Mouse (Mus musculus): ENCODE measurements around the gene Frmd4a. TPM values are rescaled to one million over a fixed set of nuclear protein-coding genes. Genes with fewer than 3 reads are reported as not detected.
A peak's percentile ranks its signal among the peaks of the same experiment; 100 is the strongest.

Gene Frmd4a
- polyA plus RNA-seq, 1 experiment from 2014 or later, result 16.7 TPM

DNA sequence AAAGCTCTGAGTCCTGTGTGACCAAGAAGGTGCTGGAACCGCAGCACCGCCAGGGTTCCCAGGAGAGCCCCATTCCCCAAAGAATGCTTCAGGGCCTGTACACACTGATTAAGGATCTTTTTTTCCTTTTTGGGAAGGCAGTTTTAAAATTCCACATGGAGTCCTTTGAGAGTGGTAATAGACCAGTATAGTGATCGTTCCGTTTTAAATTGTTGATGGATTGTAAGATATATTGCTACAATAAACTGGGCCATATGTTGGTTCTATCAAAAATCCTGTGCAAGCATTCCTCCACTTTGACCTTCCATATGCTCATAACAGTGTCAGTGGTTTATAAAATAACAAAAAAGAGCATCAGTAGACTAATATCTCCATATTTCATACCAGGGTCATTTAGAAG lies 424.3 kb downstream of the Frmd4a start:
- Histone ChIP-seq H3K9ac (no peak overlapping the region), H3K27ac (no peak overlapping the region)
- 76% methylated on average over 4 of the region's 4 CpGs for whole genome bisulfite sequencing (ENCODE audit: insufficient replicate concordance)

DNA sequence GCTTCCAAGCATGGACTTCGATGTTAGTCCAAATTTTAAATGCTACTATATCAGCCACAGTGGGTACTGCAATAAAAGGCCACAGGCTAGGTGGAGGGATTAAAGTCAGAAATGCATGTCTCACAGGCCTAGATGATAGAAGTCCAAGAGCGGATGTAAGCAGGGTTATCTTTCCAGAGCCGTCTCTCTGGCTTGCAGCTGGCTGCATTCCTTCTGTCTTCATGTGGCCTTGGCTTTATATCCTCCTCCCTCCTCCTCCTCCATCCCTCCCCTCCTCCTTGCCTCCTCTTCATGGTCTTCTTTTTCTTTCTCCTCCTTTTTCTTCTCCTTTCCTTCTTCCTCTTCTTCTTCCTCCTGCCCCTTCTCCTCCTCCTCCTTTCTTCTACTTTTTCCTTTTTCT lies 427.2 kb downstream of the Frmd4a start:
- WGBS (ENCODE audit: insufficient replicate concordance), result 65% methylated on average over 3 of the region's 3 CpGs
- H3K4me2 ChIP-seq, result no peak overlapping the region
- peaks cover 1% of the 10 kb centered on the region for H3K27me3 ChIP-seq (replicated peaks)
- H3K4me1 ChIP-seq, result no peaks in the 10 kb centered on the region
- H3K4me3 ChIP-seq, result no peak overlapping the region
- no peak overlapping the region for H3K27ac ChIP-seq
- no peak overlapping the region for H3K9ac ChIP-seq
- no peak for ATAC-seq
- no peaks in the 10 kb centered on the region for H3K36me3 ChIP-seq
- no peaks in the 10 kb centered on the region for H3K9me3 ChIP-seq (replicated peaks)

More for the DNA sequence above, 424.3 kb downstream of the Frmd4a start:
- H3K4me2 ChIP-seq, result no peak overlapping the region
- no peaks in the 10 kb centered on the region for H3K9me3 ChIP-seq (replicated peaks)
- H3K4me1 ChIP-seq, result no peaks in the 10 kb centered on the region
- no peaks in the 10 kb centered on the region for H3K36me3 ChIP-seq
- ATAC-seq, result no peak
- no peak overlapping the region for H3K4me3 ChIP-seq
- peaks cover 13% of the 10 kb centered on the region; the same call in 1 of the 2 replicates for H3K27me3 ChIP-seq (replicated peaks)

DNA sequence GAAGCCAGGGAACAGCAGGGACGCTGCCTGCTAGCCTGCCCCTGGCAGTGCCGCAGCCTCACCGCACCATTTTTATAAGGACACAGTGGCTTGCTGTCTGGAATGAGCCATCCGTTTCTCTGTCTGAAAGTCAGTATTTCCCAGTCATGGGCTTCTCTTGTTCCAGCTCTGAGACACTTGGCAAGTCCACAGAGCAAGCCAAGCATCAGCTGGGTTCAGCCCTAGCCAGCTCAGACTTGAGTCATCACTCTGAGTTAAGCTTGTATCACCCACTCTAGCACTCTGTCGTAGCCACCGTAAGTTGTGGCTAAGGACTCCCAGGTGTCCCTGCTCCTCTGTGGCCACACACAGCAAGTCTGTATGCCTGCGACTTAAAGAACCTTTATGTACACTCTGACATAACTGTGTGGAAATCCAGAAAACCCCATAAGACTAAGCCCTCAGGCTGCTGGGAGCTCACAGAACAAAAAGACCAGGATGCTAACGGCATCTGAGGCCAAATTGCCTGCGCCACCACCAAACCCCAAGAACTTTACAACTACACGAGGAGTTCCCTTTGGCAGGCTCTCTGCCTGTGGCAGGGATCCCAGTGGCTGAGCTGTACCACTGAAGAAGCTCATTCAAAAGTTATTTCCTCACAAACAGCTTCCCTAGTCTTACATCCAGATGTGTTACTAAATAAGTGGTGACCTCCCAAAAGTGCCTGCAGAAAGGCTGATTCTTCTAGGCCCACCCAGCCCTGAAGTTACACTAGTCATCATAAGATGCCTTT lies 428.3 kb downstream of the Frmd4a start:
- 74% methylated on average over 10 of the region's 10 CpGs for WGBS (ENCODE audit: insufficient replicate concordance)
- ATAC-seq, result no peak
- Histone ChIP-seq H3K9me3 (replicated peaks) (no peaks in the 10 kb centered on the region), H3K36me3 (no peaks in the 10 kb centered on the region), H3K9ac (no peak overlapping the region), H3K4me1 (no peaks in the 10 kb centered on the region), H3K27ac (no peak overlapping the region), H3K27me3 (replicated peaks) (peaks cover 6% of the 10 kb centered on the region), H3K4me2 (no peak overlapping the region), H3K4me3 (no peak overlapping the region)

DNA sequence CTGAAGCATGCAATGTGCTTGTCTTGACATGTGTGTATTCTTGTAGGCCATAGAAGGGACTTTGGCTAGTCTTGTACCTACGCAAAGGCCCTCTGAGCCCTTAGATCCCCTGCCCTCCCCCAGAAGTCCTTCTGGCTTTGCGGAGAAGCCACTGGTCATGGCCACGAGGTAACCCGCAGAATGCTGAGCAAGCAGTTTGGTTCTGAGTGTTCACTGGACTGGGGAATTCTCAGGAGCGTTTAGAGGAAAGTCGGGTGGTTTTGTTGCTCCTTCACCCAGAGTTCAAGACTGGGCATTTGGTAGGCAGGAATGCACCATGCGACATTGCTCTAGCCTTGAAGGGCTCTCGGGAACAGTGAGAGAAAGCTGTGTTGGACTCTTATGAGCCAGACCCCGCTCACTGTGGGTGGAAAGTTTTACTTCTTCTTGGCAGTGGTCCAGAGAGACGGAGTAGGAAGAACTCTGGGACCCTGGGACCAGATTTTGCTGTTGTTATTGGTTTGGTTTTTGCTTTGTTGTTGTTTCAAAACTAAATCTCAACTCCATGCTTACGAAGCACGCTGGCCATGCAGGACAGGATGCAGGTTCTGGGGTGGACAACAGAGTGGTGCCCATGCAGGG lies 432.5 kb downstream of the Frmd4a start:
- no peak for ATAC-seq
- WGBS (ENCODE audit: insufficient replicate concordance), result 66% methylated on average over 12 of the region's 12 CpGs
- Histone ChIP-seq H3K9ac (no peak overlapping the region), H3K4me1 (no peaks in the 10 kb centered on the region), H3K27me3 (replicated peaks) (peaks cover 6% of the 10 kb centered on the region), H3K27ac (no peak overlapping the region), H3K4me3 (no peak overlapping the region), H3K9me3 (replicated peaks) (no peaks in the 10 kb centered on the region), H3K36me3 (no peaks in the 10 kb centered on the region), H3K4me2 (no peak overlapping the region)

DNA sequence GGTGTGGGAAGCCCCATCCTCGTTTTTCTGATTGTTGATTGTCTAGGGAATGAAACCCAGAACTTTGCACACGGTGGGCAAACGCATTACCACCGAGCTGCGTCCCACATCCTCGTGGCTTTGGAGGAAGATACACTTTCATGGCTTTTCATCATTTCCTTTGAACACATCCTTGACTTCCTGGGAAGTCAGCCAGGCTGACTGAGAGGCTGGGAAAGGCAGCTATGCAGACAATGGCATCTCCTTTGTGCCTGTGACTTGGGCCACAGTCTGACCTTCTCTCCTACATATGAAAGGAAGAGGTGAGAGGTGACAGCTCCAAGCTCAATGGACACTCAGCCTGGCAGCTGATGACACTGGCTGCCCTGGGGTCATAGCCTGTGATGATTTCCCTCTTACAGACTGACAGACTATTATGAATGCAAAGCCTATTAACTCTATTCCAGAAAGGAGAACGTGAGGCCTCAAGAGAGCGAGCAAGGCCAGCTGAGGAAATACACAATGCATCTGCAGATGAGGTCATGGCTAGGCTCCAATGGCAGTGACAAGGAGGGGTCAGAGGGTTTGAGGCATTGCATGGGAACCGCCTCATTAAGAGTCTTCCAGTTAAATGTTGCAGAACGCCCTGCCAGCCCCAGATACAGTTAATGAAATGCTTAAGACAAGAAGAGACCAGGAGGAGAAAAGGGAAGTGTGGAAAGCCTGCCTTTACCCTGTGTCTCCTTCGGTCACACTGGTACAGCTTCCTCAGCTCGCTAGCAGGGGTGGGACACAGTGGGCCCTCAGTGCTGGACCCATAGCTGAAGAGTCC lies 435.3 kb downstream of the Frmd4a start:
- H3K4me3 ChIP-seq, result no peak overlapping the region
- H3K9me3 ChIP-seq (replicated peaks), result no peaks in the 10 kb centered on the region
- no peak overlapping the region for H3K27ac ChIP-seq
- peaks cover 6% of the 10 kb centered on the region for H3K27me3 ChIP-seq (replicated peaks)
- H3K36me3 ChIP-seq, result no peaks in the 10 kb centered on the region
- peaks cover 8% of the 10 kb centered on the region; the same call in 1 of the 2 replicates for H3K4me1 ChIP-seq
- no peak overlapping the region for H3K4me2 ChIP-seq
- no peak for ATAC-seq
- H3K9ac ChIP-seq, result no peak overlapping the region
- 40% methylated on average over 12 of the region's 12 CpGs for WGBS (ENCODE audit: insufficient replicate concordance)

DNA sequence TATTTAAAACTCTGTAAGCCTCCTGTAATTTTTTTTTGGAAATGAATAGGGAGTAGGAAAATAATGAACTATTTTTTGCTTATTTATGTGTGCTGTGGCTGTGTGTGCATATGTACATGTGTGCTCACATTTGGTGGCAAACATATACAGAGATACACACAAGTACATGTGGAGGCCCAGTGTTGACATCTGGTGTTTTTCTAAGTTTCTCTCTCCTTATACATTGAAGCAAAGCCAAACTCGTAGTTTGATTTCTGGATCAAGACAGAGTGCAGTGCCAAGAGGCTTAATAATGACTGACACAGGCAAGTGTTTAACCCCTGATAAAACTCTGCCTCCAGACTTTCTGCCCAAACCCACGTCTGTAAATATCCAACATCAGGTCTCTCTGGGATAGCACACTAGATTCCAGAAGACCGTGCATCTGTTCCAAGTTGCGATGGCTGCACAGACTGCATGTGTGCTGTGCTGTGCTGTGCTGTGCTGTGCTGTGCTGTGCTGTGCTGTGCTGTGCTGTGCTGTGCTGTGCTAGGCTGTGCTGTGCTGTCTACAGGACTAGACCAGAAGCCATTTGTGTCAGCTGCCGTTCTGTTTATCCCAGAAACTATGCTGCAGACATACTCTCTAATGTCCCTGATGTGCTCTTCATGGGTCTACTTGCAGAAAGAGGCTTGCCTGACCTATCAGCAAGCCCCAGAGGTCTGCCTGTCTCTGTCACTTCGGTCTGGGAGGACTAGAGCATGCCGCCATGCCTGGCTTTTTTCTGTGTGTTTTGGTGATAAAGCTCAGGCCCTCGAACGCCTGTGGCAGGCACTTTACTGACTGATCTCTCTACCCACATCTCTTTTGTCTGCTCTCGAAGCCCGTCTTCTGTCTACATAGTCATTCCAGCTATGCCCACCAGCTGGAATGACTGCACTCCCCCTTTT lies 437.8 kb downstream of the Frmd4a start:
- Histone ChIP-seq H3K9me3 (replicated peaks) (no peaks in the 10 kb centered on the region), H3K4me2 (no peak overlapping the region), H3K9ac (no peak overlapping the region), H3K4me1 (peaks cover 8% of the 10 kb centered on the region; the same call in 1 of the 2 replicates), H3K36me3 (no peaks in the 10 kb centered on the region), H3K4me3 (no peak overlapping the region), H3K27me3 (replicated peaks) (no peaks in the 10 kb centered on the region), H3K27ac (no peak overlapping the region)
- 28% methylated on average over 11 of the region's 11 CpGs for WGBS (ENCODE audit: insufficient replicate concordance)
- peak; percentile 52; the same call in 1 of the 2 replicates for ATAC-seq

DNA sequence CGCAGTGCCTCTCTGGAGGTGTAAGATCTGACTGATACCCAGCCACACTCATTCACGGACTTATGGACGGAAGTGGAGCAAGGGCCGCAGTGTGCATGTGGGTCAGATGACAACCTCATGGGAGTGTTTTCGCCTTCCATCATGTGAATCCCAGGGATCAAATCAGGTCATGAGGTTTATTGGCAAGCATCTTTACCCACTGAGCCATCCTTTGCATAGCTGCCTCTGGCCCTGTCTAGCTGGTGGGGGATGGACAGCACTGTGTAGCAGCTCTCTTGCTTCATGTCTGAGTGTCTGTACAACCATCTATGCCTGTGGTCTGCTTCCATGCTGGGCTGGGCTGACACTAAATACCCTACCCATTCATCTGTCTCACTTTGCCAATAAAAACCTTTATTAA lies 443.4 kb downstream of the Frmd4a start:
- H3K4me3 ChIP-seq, result no peak overlapping the region
- WGBS (ENCODE audit: insufficient replicate concordance), result 67% methylated on average over 5 of the region's 5 CpGs
- no peaks in the 10 kb centered on the region for H3K36me3 ChIP-seq
- H3K27me3 ChIP-seq (replicated peaks), result no peaks in the 10 kb centered on the region
- H3K4me2 ChIP-seq, result no peak overlapping the region
- no peaks in the 10 kb centered on the region for H3K9me3 ChIP-seq (replicated peaks)
- no peak overlapping the region for H3K27ac ChIP-seq
- ATAC-seq, result no peak
- H3K4me1 ChIP-seq, result peaks cover 7% of the 10 kb centered on the region; the same call in 1 of the 2 replicates
- no peak overlapping the region for H3K9ac ChIP-seq

DNA sequence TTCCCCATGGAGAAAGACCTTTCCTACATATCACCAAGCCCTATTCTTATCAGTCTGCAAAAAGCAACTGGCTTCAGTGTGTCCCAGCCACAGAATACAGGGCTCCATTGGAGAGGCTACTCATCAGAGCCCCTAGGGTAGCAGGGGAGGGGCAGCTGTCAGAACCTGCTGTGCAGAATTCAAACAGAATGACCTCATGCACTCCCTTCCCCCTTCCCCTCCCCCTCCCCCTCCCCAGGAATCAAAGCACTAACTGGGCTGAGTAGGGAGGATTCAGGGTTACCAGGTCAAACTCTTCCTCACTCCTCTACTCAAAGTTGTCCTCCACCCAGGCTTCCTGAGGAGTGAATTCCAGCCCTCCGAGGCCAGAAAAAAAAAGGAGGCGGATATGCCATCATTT lies 444.0 kb downstream of the Frmd4a start:
- Histone ChIP-seq H3K9me3 (replicated peaks) (no peaks in the 10 kb centered on the region), H3K27ac (no peak overlapping the region), H3K4me2 (no peak overlapping the region), H3K4me3 (no peak overlapping the region), H3K27me3 (replicated peaks) (no peaks in the 10 kb centered on the region), H3K36me3 (no peaks in the 10 kb centered on the region), H3K9ac (no peak overlapping the region), H3K4me1 (peaks cover 10% of the 10 kb centered on the region)
- ATAC-seq, result no peak
- WGBS (ENCODE audit: insufficient replicate concordance), result 33% methylated on average over 2 of the region's 2 CpGs

DNA sequence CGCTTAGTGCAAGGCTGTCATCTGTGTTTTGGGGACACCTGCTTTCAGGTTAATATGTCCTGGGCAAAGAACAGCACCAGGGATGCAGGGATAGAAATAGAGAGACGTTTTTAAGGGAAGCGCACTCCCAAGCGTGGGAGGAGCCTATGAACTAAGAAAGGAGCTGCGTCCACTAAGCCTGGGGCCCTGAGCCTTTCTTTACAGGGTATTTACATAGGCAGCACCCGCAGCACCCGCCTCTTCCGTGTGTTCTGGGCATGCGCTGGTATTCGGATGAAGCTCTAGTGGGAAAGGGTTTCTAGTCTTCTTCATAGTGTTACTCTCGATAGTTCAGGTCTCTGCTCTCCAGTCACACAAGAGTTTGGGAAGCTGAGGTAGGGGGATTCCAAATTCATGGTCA lies 445.0 kb downstream of the Frmd4a start:
- Histone ChIP-seq H3K4me3 (no peak overlapping the region), H3K27ac (no peak overlapping the region)
- ATAC-seq, result no peak

DNA sequence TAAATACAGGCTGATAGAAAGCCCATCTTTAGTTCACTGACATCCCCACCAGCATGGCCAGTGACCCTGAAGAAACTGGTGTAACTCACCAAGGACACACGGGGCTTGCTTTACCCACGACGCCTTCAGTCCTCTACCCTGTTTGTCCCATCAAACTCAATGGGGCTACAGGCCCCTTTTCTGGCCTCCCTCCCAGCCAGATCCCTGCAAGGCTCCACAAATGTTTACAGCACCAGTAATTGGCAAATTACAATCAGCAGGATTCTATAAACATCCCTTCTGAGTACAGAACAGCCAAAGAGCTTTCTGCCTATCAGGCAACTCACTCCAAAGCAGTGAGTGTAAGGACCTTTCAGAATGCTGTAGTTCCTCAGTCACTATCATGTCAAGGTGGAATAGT lies 448.6 kb downstream of the Frmd4a start:
- Histone ChIP-seq H3K36me3 (no peaks in the 10 kb centered on the region), H3K9ac (no peak overlapping the region), H3K4me3 (no peak overlapping the region), H3K27ac (no peak overlapping the region), H3K9me3 (replicated peaks) (peaks cover 8% of the 10 kb centered on the region; the same call in 1 of the 2 replicates), H3K4me1 (peaks cover 23% of the 10 kb centered on the region), H3K4me2 (no peak overlapping the region), H3K27me3 (replicated peaks) (no peaks in the 10 kb centered on the region)
- no peak for ATAC-seq
- WGBS (ENCODE audit: insufficient replicate concordance), result 55% methylated on average over 3 of the region's 3 CpGs

More for the DNA sequence above, 445.0 kb downstream of the Frmd4a start:
- Histone ChIP-seq H3K4me2 (no peak overlapping the region), H3K9ac (no peak overlapping the region), H3K27me3 (replicated peaks) (no peaks in the 10 kb centered on the region), H3K9me3 (replicated peaks) (no peaks in the 10 kb centered on the region), H3K36me3 (no peaks in the 10 kb centered on the region), H3K4me1 (peaks cover 19% of the 10 kb centered on the region)
- WGBS (ENCODE audit: insufficient replicate concordance), result 37% methylated on average over 11 of the region's 11 CpGs

DNA sequence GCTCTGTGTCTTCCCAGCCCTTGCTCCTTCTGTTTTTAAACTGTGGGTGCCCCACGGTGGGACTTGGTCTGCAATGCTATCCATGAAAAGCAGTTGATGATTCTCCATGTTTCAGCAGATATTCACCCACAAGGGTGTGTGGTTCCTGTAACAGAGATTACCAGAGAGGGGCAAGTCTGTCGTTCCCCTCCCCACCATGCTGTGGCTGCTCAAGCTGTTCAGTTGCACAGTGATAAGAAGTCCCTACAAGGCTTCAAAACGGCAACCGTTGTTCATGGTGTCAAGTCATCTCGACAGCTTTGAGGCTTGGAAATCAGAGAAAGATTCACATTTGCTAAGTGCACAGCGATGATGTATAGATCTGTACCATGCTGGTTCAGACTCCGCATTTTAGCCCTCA lies 449.8 kb downstream of the Frmd4a start:
- no peak overlapping the region for H3K9ac ChIP-seq
- H3K27ac ChIP-seq, result no peak overlapping the region
- 26% methylated on average over 7 of the region's 7 CpGs for WGBS (ENCODE audit: insufficient replicate concordance)
- no peak overlapping the region for H3K4me3 ChIP-seq
- H3K4me1 ChIP-seq, result peaks cover 20% of the 10 kb centered on the region
- H3K27me3 ChIP-seq (replicated peaks), result no peaks in the 10 kb centered on the region
- peaks cover 8% of the 10 kb centered on the region; the same call in 1 of the 2 replicates for H3K9me3 ChIP-seq (replicated peaks)
- peak; percentile 82 for ATAC-seq
- H3K36me3 ChIP-seq, result no peaks in the 10 kb centered on the region
- no peak overlapping the region for H3K4me2 ChIP-seq

All from liver, embryonic 12.5 days (tissue).